Mouse (Mus musculus): ENCODE measurements around the gene Uqcc2.

- TF ChIP-seq EP300 (IDR thresholded peaks at IDR 0.05; ENCODE audit: insufficient read depth, low read depth, low read length) (no peak), CTCF (IDR thresholded peaks at IDR 0.05) (no peak)
These were observed 4.4 kb downstream of the Uqcc2 start for GRCm38 (mm10) chr17:27129291-27129690.

Measured in heart, adult 2 months (tissue).